Comparison of ENCODE assay signal across 30 mouse cellular contexts in genomic region chr14:8148842-8149241, GRCm38 (mm10). TPM values are rescaled to one million over a fixed set of nuclear protein-coding genes. Genes with fewer than 3 reads are reported as not detected.
DNase-seq lines count a peak whose midpoint lies in the region; ATAC-seq lines count a peak whose summit lies in the region.
"Had no signal": no experiment of that assay in that cellular context is flagged by ENCODE, and none has a peak within 500 bp of the region (broad histone marks: within the 10 kb centered on the region; RNA-seq: fewer than 3 reads in every experiment).

No protein-coding gene starts in this region.

- H3K4me1 ChIP-seq in forebrain, embryonic 14.5 days (ENCODE audit: control insufficient read depth, insufficient read depth, low read length): no peaks in the 10 kb centered on the region
- no peaks in the 10 kb centered on the region for H3K4me1 ChIP-seq in forebrain, embryonic 11.5 days (replicated peaks; ENCODE audit: control insufficient read depth, insufficient read depth, low read length)
- H3K4me1 ChIP-seq: embryonic facial prominence, embryonic 12.5 days; forebrain, embryonic 12.5 days; hindbrain, embryonic 15.5 days; lung, embryonic 15.5 days; neural tube, embryonic 12.5 days had no signal

- H3K27me3 ChIP-seq in forebrain, embryonic 14.5 days (replicated peaks; ENCODE audit: control insufficient read depth, insufficient read depth, low read length): no peaks in the 10 kb centered on the region
- no peaks in the 10 kb centered on the region for H3K27me3 ChIP-seq in forebrain, embryonic 11.5 days (ENCODE audit: control insufficient read depth, insufficient read depth, low read length)
- H3K27me3 ChIP-seq: embryonic facial prominence, embryonic 12.5 days; forebrain, embryonic 12.5 days; heart, embryonic 12.5 days; hindbrain, embryonic 15.5 days; intestine, embryonic 15.5 days; lung, embryonic 15.5 days; neural tube, embryonic 12.5 days had no signal

- intact Hi-C loops in left cerebral cortex, postnatal 25 days (cut with DNase I): no loop called here
- intact Hi-C loops in left cerebral cortex, postnatal 4 days (cut with DNase I): no loop called here

- no peak overlapping the region for H3K9ac ChIP-seq in forebrain, embryonic 14.5 days (ENCODE audit: low read length)
- no peak overlapping the region for H3K9ac ChIP-seq in forebrain, embryonic 11.5 days (ENCODE audit: low read length)
- H3K9ac ChIP-seq: embryonic facial prominence, embryonic 12.5 days; forebrain, embryonic 12.5 days; heart, embryonic 12.5 days; hindbrain, embryonic 15.5 days; intestine, embryonic 15.5 days; liver, embryonic 14.5 days; lung, embryonic 15.5 days; neural tube, embryonic 12.5 days had no signal

- no peak for ATAC-seq in forebrain, embryonic 14.5 days
- no peak for ATAC-seq in forebrain, embryonic 11.5 days (replicated peaks; ENCODE audit: low FRiP score)
- ATAC-seq: activated CD4-positive, CD25-positive, alpha-beta regulatory T cell, adult 4 months; intestine, embryonic 15.5 days had no signal

- H3K4me2 ChIP-seq in forebrain, embryonic 14.5 days (ENCODE audit: low read length): no peak overlapping the region
- no peak overlapping the region for H3K4me2 ChIP-seq in forebrain, embryonic 11.5 days (ENCODE audit: low read depth, low read length, severe bottlenecking)
- H3K4me2 ChIP-seq: embryonic facial prominence, embryonic 12.5 days; forebrain, embryonic 12.5 days; heart, embryonic 12.5 days; hindbrain, embryonic 15.5 days; intestine, embryonic 15.5 days; lung, embryonic 15.5 days; midbrain, embryonic 11.5 days; neural tube, embryonic 12.5 days had no signal

- H3K9me3 ChIP-seq in forebrain, embryonic 14.5 days (replicated peaks; ENCODE audit: control insufficient read depth, low read length): no peaks in the 10 kb centered on the region
- H3K9me3 ChIP-seq in forebrain, embryonic 11.5 days (ENCODE audit: control insufficient read depth, low read length): no peaks in the 10 kb centered on the region
- H3K9me3 ChIP-seq: embryonic facial prominence, embryonic 12.5 days; forebrain, embryonic 12.5 days; heart, embryonic 12.5 days; hindbrain, embryonic 15.5 days; intestine, embryonic 15.5 days; lung, embryonic 15.5 days; neural tube, embryonic 12.5 days had no signal

- peaks cover 47% of the 10 kb centered on the region for H3K36me3 ChIP-seq in forebrain, embryonic 14.5 days (ENCODE audit: control insufficient read depth, insufficient read depth, low read length)
- H3K36me3 ChIP-seq in forebrain, embryonic 11.5 days (ENCODE audit: control insufficient read depth, insufficient read depth, low read length): no peaks in the 10 kb centered on the region; the same call in 1 of the 2 replicates

- WGBS in forebrain, embryonic 14.5 days: 85% methylated on average over 8 of the region's 8 CpGs
- WGBS in forebrain, embryonic 11.5 days: 83% methylated on average over 8 of the region's 8 CpGs

- DNase-seq in forebrain, embryonic 14.5 days (ENCODE audit: low spot score): peak; percentile 10
- DNase-seq in forebrain, embryonic 11.5 days (ENCODE audit: low spot score): no peak
- peak; percentile 51 to 71 for DNase-seq in left cerebral cortex, postnatal 25 days (ENCODE audit: low spot score in 2 of 2)
- no peak for DNase-seq in left cerebral cortex, postnatal 4 days
- peak; percentile 44 for DNase-seq in ZHBTc4 (ENCODE audit: low read depth, low spot score)
- DNase-seq in telencephalon, adult 2 months (ENCODE audit: low read depth, low spot score): peak; percentile 58
- DNase-seq in heart, postnatal 4 days: no peak
- DNase-seq: adrenal gland, adult 2 months; adrenal gland, postnatal 36 days; cerebellum, adult 9-10 months; cerebellum, postnatal 36 days; gastrocnemius, adult 2 months; heart, adult 2 months; kidney, adult 2 months; kidney, postnatal 36 days; liver; lung, postnatal 36 days; thymus, postnatal 4 days had no signal

- no peak overlapping the region for H3K27ac ChIP-seq in forebrain, embryonic 14.5 days (ENCODE audit: low read depth, low read length)
- no peak overlapping the region for H3K27ac ChIP-seq in forebrain, embryonic 11.5 days (ENCODE audit: low read depth, low read length)
- H3K27ac ChIP-seq: embryonic facial prominence, embryonic 12.5 days; forebrain, embryonic 12.5 days; gastrocnemius, adult 2 months; heart, adult 2 months; hindbrain, embryonic 15.5 days; intestine, embryonic 15.5 days; layer of hippocampus, adult 2 months; liver, embryonic 14.5 days; lung, embryonic 15.5 days; neural tube, embryonic 12.5 days had no signal

- H3K4me3 ChIP-seq in forebrain, embryonic 14.5 days (ENCODE audit: low read depth, low read length): no peak overlapping the region
- no peak overlapping the region for H3K4me3 ChIP-seq in forebrain, embryonic 11.5 days (ENCODE audit: low read depth, low read length)
- H3K4me3 ChIP-seq: embryonic facial prominence, embryonic 12.5 days; forebrain, embryonic 12.5 days; gastrocnemius, adult 2 months; heart, adult 2 months; heart, embryonic 12.5 days; hindbrain, embryonic 15.5 days; intestine, embryonic 15.5 days; layer of hippocampus, adult 2 months; lung, embryonic 15.5 days; myocyte; neural tube, embryonic 12.5 days had no signal

RNA-seq across cellular contexts. Expression of gene Pdhb, which starts 24.0 kb away (rescaled TPM):
- polyA plus RNA-seq in forebrain, embryonic 14.5 days (2014; fragmentation: Nextera tagmentation; extraction: Ambion mirVana): 240 and 252 TPM in 2 replicates
- 202 and 213 TPM in 2 replicates for polyA plus RNA-seq in forebrain, embryonic 11.5 days (2014; fragmentation: Nextera tagmentation; extraction: Ambion mirVana)
- 100 to 1,000 TPM; 178 to 185 TPM for total RNA-seq in left cerebral cortex, postnatal 25 days (2021)
- 100 to 1,000 TPM; 132 to 136 TPM for total RNA-seq in left cerebral cortex, postnatal 4 days (2021)
- 100 to 1,000 TPM; 617 to 634 TPM for total RNA-seq in heart, postnatal 4 days (2021)

RNA-seq across cellular contexts. Expression of gene Pxk, which starts 50.8 kb away (rescaled TPM):
- 42.8 and 48.3 TPM in 2 replicates for polyA plus RNA-seq in forebrain, embryonic 14.5 days (2014; fragmentation: Nextera tagmentation; extraction: Ambion mirVana)
- 24.3 and 26.4 TPM in 2 replicates for polyA plus RNA-seq in forebrain, embryonic 11.5 days (2014; fragmentation: Nextera tagmentation; extraction: Ambion mirVana)
- total RNA-seq in left cerebral cortex, postnatal 25 days (2021): 10 to 100 TPM; 30.2 to 33.4 TPM
- 10 to 100 TPM; 32.3 to 38.0 TPM for total RNA-seq in left cerebral cortex, postnatal 4 days (2021)
- 10 to 100 TPM; 20.9 to 21.0 TPM for total RNA-seq in heart, postnatal 4 days (2021)

Comparison
In these comparisons a context has a peak if more than half of its experiments do, and no peak if none do; other contexts are left out.
1. DNase-seq: peak in forebrain, embryonic 14.5 days (single experiment), left cerebral cortex, postnatal 25 days (2 of 2), ZHBTc4 (single experiment) and telencephalon, adult 2 months (single experiment); none in forebrain, embryonic 11.5 days (single experiment), left cerebral cortex, postnatal 4 days (single experiment) and heart, postnatal 4 days (single experiment).